Mouse (Mus musculus): ENCODE data around the gene Cers3. TPM values are rescaled to one million over a fixed set of nuclear protein-coding genes. Genes with fewer than 3 reads are reported as not detected.
A peak's percentile ranks its signal among the peaks of the same experiment; 100 is the strongest.

Cers3 gene
- total RNA-seq, 2 experiments from 2014 or later = not detected

GRCm38 (mm10) chr7:66771252-66771651 is 27.9 kb downstream of the Cers3 start:
- no peak for DNase-seq
- intact Hi-C loops (cut with DNase I; ENCODE audit: low total_unique reads) = no loop called here

GRCm38 (mm10) chr7:66779411-66779810 is 36.1 kb downstream of the Cers3 start:
- DNase-seq = no peak
- intact Hi-C loops (cut with DNase I; ENCODE audit: low total_unique reads) = no loop called here

GRCm38 (mm10) chr7:66779944-66780942 is 36.9 kb downstream of the Cers3 start:
- intact Hi-C loops (cut with DNase I; ENCODE audit: low total_unique reads) = no loop called here
- DNase-seq = no peak

- DNase-seq = no peak
- intact Hi-C loops (cut with DNase I; ENCODE audit: low total_unique reads) = no loop called here
Observed at GRCm38 (mm10) chr7:66786476-66786875, 43.2 kb downstream of the Cers3 start.

GRCm38 (mm10) chr7:66787816-66788215 is 44.5 kb downstream of the Cers3 start:
- no peak for DNase-seq
- intact Hi-C loops (cut with DNase I; ENCODE audit: low total_unique reads) = no loop called here

GRCm38 (mm10) chr7:66789860-66790748 is 46.8 kb downstream of the Cers3 start:
- no peak for DNase-seq
- intact Hi-C loops (cut with DNase I; ENCODE audit: low total_unique reads) = no loop called here

GRCm38 (mm10) chr7:66791022-66791421 is 47.7 kb downstream of the Cers3 start:
- intact Hi-C loops (cut with DNase I; ENCODE audit: low total_unique reads) = no loop called here
- no peak for DNase-seq

GRCm38 (mm10) chr7:66796909-66797308 is 53.6 kb downstream of the Cers3 start:
- no peak for DNase-seq
- intact Hi-C loops (cut with DNase I; ENCODE audit: low total_unique reads) = no loop called here

- DNase-seq = no peak
- intact Hi-C loops (cut with DNase I; ENCODE audit: low total_unique reads) = no loop called here
Observed at GRCm38 (mm10) chr7:66797345-66797744, 54.0 kb downstream of the Cers3 start.

GRCm38 (mm10) chr7:66798826-66799225 is 55.5 kb downstream of the Cers3 start:
- DNase-seq = no peak
- intact Hi-C loops (cut with DNase I; ENCODE audit: low total_unique reads) = no loop called here

- intact Hi-C loops (cut with DNase I; ENCODE audit: low total_unique reads) = no loop called here
- DNase-seq = no peak
Observed at GRCm38 (mm10) chr7:66800784-66801183, 57.5 kb downstream of the Cers3 start.

- intact Hi-C loops (cut with DNase I; ENCODE audit: low total_unique reads) = no loop called here
- DNase-seq = peak; percentile 84
Observed at GRCm38 (mm10) chr7:66801785-66802184, 58.5 kb downstream of the Cers3 start.

GRCm38 (mm10) chr7:66803798-66804197 is 60.5 kb downstream of the Cers3 start:
- no peak for DNase-seq
- intact Hi-C loops (cut with DNase I; ENCODE audit: low total_unique reads) = no loop called here

GRCm38 (mm10) chr7:66806801-66807200 is 63.5 kb downstream of the Cers3 start:
- DNase-seq = no peak
- intact Hi-C loops (cut with DNase I; ENCODE audit: low total_unique reads) = no loop called here

GRCm38 (mm10) chr7:66810436-66810835 is 67.1 kb downstream of the Cers3 start:
- no peak for DNase-seq
- intact Hi-C loops (cut with DNase I; ENCODE audit: low total_unique reads) = no loop called here

GRCm38 (mm10) chr7:66811294-66811693 is 68.0 kb downstream of the Cers3 start:
- no peak for DNase-seq
- intact Hi-C loops (cut with DNase I; ENCODE audit: low total_unique reads) = no loop called here

GRCm38 (mm10) chr7:66812289-66812688 is 69.0 kb downstream of the Cers3 start:
- intact Hi-C loops (cut with DNase I; ENCODE audit: low total_unique reads) = no loop called here

GRCm38 (mm10) chr7:66812737-66813136 is 69.4 kb downstream of the Cers3 start:
- DNase-seq = no peak
- intact Hi-C loops (cut with DNase I; ENCODE audit: low total_unique reads) = no loop called here

More at GRCm38 (mm10) chr7:66812289-66812688, 69.0 kb downstream of the Cers3 start:
- no peak for DNase-seq

- no peak for DNase-seq
- intact Hi-C loops (cut with DNase I; ENCODE audit: low total_unique reads) = no loop called here
Observed at GRCm38 (mm10) chr7:66813172-66813571, 69.9 kb downstream of the Cers3 start.

- peak; percentile 35 for DNase-seq
- intact Hi-C loops (cut with DNase I; ENCODE audit: low total_unique reads) = no loop called here
Observed at GRCm38 (mm10) chr7:66815526-66815925, 72.2 kb downstream of the Cers3 start.
